Mouse (Mus musculus) monocyte, adult 2 months (primary cell): ENCODE data around the gene Dhx57.
"Not testable (repeated sequence)": the region's sequence is repeated elsewhere in the genome, so short reads cannot be mapped to it uniquely, and the experiment has no call there.

Experiments used
- DNase-seq, 2 experiments: peaks; one replicate each; pipeline ENCODE4 v3.0.0; 2022; ENCODE audit warnings: low spot score in 2 of 2, low read depth in 1 of 2

The Dhx57 gene

DNA sequence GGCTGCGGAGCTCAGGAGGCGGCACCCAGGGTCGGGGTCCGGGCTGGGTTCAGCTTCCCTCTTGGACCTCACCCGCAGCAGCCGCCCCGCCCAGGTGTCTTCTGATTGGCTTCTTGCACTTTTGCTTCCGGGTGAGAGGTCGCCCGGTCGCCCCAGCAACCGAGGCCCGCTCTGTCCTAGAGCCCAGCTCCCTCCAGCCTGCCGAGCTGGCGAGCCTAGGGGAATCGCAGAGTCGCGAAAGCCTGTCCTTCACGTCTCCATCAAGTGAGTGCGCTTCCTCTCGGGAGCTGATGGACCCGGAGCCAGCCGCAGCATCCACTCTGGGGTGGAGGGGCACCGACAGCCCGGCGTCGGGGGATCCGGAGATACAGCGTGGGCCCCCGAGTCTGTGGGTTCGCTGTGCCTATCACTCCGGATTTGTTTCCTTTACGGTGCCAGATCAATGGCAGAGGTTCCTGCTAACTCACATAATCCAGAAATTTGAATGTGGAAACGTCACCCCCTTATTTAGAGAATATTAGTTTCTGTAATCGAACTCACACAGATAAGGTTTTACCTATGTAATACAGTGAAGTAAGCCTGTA, at the start of gene Dhx57, which contains the start of gene Morn2:
Dhx57 (minus strand) TSS at position 403 of the 584 bp plus-strand sequence.
Morn2 (plus strand) TSS at position 130 of the 584 bp plus-strand sequence.
- DNase-seq = peak; percentile 85 to 93

DNA sequence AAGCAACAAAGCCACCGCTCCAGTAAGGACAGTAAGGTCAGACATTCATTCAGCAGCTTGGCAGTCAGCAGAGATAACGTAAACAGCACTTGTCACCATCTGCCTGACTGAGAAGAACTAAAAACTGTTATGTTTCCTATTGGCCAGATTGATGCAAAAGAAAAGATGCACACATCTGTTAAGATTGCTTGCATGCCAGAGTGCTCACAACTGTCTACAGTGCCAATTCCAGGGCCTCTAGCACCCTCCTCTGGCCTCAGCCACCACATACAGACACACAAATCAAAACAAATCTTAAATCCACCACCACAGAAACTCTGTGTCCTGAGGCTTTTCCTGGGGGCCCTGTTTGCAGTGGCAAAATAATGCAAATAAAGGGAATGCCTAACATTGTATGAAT, 42.1 kb upstream of the Dhx57 start:
- no peak for DNase-seq

DNA sequence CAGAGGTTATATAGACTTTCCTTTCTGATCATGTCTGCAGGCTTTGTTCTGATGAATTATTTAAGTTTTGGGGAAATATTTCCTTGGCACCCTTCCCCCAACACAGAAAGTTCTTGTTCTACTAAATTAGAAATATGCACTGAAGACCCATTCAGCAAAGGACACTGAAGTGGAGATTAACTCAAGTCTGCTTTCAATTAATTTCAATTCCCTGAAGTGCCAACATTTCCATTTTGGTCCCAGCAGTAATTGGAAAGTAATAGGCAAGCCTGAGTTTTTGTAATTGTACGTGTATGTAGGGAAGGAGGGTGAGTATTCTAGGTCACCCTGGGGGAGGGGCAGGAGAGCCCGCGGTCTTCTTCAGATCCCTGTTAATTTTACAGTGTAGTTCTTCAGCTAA, 36.2 kb upstream of the Dhx57 start:
- DNase-seq = no peak

DNA sequence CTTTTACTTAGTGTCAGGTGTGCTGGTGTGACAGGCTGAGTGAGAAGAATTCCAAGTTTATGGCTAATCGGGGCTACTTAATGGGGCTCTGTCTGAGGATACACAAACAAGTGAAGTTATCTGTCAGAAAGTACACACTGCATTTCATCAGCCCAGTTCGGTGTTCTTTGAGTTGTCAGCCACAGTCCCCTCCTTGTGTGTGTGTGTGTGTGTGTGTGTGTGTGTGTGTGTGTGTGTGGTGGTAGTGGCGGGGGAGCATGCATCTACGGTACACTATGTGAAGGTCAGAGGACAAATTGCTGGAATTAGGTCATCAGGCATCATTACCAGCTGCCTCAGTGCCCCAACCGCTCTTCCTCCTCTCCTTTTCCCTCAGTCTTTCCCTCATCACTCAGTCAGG, 35.2 kb upstream of the Dhx57 start:
- no peak for DNase-seq

DNA sequence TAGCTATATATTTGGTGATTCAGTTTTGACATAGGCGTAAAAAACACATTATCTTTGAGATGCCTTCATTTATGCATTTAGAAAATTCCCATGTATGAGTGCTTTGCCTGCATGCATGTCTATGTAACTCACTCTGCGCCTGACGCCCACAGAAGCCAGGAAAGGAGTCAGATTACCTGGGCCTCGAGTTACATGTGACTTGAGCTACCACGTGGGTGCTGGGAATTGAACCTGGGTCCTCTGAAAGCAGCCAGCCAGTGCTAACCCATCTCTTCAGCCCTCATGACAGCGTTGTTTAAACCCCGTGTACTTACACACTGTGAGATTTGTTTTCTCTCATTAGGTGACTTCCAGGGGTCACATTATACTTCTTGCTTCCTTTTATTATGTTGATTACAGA, 34.2 kb upstream of the Dhx57 start:
- no peak for DNase-seq

DNA sequence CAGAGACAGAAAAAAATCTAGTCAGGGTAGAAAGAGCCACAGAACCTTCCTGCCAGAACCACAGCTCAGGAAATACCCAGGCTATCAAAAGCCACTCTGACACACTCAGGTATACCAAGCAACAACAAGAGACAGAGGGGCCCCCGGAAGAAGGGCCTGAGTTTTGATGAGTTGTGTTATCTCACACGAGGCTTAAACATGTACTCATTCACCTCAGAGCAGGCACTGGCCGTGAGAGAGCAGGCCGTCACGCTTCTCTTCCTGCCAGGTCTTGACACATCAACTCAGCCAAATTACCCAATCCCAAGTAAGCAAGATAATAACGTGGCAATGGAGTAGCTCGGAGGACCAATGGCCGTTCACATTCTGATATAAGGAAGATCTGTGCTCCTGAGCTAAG, 33.4 kb upstream of the Dhx57 start:
- no peak for DNase-seq

DNA sequence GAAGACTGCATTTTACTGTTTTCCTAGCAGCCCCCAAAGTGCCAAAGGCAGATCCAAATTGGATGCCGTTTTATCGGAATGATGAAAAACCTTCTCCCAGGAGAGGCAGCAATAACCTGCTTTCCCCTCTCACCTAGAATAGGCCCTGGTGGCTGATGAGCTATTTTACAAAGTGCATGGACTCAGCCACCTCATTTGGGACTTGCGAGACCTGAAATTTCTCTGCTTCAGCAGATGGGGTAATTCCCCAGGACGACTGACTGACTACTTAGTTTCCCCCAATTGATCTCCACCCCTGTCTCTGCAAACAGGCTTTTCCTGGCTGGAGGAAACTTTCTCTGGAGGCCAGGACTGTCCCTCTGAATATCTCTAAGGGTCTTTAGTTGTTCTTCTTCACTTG, 32.7 kb upstream of the Dhx57 start:
- DNase-seq = no peak

DNA sequence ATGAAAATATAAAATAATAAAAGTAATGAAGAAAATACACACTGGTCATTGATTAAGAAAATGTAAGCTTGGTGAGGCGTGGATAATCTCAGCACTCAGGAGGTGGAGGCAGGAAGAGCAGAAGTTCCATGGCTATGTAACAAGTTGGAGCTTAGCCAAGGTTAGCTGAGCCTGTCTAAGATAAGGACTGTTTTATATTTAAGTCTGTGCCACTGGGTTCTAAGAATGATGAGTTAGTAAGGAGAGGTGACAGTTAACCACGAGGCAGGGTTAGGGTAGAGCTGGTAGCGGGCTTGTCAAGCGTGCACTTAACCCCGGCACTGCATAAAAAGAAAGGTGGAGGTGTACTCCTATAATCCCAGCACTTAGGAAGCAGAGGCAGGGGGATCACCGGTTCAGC, 32.0 kb upstream of the Dhx57 start:
- DNase-seq = no peak

DNA sequence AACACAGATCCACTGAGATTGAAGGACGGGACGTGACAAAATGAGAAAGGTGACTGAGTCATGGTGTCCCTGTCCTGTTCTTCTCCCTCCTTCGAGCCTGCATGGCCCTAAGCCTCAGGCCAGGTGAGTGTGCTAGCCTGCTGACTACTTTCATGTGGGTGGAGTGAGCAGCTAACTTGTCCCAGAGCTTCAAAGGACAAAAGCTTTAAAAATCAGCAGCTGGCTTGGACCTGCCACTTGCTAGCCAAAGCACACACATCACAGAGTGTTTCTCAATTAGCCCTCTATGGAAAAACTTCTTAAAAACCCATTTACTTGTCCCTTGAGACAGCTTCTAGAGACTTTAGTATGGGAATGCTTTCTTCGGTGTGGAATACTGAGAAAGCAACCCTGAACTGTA, 22.1 kb upstream of the Dhx57 start:
- DNase-seq = no peak

DNA sequence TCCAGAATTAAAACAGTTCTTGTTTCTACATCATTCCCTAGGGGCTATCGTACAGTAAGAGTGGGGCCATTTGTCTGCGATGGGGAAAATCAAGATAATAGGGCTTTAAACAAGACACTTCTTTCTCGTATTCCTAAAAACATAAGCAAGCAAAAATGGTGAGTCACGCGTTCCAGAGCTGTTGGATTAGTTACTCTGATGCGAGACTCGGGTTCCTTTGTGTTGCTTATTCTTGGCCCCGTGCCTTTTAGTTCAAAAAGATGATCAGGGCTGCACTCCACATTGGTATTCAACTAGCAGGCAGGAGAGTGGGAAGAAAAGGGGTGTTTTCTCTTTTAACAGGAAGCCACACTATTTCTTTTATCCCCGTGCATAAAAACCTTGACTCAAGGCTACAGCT, 21.5 kb upstream of the Dhx57 start:
- no peak for DNase-seq

DNA sequence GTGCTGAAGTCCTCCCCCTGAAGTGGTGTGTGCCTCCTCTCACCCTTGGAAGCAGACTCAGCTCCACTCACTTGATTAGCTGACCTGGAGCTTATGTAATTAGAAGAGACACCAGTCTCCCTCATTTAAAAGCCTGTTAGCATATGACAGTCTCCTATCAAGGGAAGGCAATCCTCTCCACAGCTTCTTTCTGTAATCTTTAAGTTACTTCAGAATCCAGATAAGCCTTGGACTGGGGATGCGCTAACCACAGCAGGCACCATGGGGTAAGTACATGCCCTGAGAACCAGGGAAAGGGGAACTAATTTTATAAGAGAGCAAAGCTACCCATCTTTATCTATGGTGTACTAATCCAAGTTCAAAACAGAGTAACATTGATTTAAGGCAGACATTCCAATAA, 17.0 kb upstream of the Dhx57 start, which contains the start of gene Arhgef33:
Arhgef33 (plus strand) TSS at position 157 of the 400 bp plus-strand sequence.
- DNase-seq = no peak

DNA sequence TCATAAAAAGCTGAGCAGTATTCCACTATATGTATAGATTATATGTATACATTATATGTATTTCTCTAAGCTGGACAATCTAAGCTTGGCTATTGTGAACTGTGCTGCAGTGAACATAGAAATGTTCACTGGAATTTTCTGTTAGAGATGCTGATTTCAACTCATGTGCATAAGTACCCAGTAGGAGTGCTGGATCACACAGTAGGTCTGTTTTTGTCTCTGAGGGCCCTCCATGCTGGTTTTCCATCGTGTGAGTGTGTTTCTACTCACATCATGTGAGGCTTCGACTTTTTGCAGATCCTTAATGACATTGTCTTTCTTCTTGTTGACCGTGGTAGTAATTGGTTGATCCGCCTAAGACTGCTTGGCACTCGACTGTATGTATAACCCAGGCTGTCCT, 8.6 kb upstream of the Dhx57 start:
- DNase-seq = no peak

DNA sequence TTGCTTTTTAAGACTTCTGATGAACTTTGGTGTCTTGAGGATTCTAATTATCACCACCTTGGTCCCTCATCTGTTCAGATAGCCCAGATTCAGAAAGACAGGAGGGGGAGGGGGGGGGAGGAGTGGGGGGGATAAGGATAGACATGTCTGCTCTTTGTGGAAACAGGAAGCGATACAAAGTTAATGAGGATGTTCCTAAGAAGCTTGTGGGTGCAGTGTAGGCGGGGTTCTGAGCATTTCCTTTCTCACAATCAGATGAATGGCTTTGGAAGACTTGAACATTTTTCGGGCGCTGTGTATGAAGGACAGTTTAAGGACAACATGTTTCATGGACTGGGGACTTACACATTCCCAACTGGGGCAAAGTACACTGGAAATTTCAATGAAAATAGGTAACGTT, 5.0 kb upstream of the Dhx57 start:
- no peak for DNase-seq

DNA sequence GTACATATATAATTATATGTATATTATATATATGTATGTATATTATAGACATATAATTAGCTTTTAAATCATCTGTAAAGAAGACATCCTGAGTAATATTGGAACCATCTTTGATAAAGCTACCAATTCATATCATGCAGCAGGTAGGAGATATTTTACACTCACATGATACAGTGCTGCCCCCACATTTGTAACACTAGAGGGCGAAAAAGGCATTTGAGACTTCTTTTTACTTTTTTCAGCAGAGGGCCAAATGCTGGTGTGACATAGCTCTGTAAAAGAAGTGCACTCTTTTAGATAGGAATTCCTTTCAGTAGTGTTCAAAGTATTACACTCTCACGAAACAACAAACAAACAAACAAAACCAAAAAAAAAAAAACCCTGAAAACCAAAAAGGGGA, 872 bp upstream of the Dhx57 start:
- no peak for DNase-seq

DNA sequence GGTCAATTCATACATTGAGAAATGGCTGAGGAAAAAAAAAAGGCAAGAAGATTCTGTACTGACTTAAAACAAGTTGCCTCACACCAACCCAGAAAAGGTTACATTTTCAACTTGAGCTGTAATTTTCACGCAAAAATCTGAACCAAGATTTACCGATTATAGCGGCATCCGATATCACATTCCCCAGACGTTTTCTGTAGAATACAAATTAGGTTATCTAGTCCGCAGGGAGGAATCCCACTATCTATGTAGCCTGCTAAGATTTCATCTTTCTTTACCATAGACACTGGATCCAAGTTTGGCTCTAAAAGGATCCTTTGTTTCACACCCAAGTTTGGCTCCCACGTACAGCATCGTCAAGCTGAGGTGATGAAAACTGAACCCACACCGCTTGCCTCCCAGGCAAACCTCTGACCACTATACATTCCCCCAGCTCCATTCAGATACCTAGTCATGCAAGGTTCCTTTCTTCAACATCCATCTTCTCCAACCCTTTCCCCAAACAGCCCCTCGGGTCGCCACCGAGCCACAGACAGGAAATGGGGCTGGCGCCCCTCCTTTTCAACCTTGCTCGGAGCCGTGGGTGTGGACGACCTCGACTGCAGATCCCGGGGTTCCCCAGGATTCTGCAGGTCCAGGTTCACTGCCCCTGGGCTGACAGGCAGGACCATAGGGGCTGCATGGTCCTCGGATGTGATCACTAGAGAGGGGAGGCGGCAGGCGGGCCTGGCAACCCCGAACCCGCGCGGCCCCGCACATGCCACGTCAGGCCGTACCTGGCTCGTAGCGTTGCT, 799 bp downstream of the Dhx57 start:
- DNase-seq = no peak

DNA sequence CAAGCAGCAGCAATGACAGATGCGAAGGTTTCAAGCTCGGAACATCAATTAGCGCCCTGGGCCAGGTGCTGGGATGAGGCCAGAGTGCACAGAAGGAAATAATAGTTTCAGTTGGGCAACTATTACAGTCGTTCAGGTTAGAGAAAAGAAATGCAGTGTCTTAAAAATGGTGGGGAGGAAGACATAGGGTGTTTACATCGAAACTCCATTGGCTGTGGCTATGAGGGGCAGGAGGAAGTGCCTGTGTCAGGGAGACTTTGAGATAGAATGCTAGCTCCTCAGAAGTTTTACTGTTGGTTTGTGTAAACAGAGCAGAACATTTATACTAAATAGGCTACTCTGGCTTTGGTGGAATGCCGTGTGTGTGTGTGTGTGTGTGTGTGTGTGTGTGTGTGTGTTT, 2.3 kb downstream of the Dhx57 start:
- no peak for DNase-seq

DNA sequence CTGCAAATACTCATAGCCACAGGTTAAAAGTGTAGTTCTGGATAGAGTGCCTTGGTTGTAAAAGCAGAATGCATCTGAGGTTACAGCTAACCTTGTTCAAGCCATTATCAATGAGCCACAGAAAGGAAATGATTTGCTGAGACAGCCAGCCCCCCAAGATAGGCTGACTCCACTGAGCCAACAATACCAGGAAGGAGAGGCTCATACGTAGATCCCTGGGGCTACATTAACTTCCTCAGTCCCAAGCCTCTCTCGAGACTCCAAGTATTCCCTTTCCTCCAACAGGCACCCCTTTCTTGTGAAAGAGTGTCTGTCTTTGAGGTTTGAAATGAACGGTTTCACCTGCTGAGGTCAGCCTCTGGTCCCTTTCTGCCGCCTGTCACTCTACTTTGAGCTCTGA, 5.8 kb downstream of the Dhx57 start:
- no peak for DNase-seq

DNA sequence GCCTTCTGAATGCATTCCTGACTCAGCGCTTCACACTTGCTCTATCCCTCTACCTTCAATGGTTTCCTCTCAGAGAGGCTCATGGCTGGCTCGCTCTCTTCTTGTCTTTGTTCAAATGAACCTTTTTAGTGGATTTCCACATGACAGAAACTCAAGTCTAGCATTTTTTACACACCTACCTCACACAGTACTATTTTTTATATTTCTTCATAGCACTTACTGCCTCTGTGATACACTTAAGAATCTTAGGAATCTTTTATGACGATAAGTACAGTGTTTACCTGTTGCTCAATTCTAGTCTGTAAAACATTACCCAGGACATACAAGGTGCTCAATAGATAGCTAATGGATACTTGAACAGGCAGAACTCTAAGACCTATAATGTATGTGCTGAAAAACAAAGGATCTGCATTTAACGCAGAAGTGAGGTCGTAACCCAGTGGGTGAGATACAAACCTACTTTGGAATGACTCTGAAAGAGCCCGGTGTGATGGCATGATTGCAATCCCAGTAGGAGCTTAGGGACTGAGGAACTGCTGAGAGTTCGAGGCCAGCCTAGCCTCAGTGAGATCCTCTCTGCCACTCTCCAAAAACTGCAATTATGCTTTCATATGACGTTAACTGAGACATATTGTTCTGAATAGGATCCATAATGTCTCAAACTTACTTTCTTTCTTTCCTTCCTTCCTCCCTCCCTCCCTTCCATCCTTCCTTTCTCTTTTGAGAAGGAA, 10.8 kb downstream of the Dhx57 start:
- no peak for DNase-seq

DNA sequence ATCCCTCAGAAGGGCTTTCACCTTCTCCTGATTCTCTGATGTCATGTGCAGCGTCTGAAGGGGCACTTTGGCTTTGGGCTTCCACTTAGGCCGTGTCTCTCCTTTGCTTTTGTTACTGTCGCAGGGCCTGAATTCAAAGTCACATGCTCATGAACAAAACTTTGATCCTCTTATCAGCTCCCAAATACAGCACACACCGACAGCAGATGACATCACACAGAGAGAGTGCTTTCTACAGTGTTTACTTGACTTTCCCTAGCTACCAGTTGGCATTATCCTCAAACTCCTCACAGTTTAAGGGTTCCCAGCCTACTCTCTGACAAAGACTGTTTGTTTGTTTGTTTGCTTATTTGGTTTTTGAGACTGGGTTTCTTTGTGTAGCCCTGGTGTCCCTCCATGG, 12.0 kb downstream of the Dhx57 start:
- no peak for DNase-seq

DNA sequence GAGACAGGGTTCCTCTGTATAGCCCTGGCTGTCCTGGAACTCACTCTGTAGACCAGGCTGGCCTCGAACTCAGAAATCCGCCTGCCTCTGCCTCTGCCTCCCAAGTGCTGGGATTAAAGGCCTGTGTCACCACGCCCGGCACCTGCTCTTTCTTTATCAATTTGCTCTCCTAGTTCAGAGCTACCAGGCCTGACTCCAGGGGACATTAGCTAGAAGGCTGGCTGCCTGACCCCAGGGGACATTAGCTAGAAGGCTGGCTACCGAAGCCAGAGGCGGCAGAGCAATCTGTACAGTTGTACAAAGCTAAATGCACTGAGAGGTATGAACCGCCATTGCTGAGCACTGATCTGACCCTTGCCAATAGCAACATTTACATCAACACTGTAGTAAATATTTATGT, 19.7 kb downstream of the Dhx57 start:
- DNase-seq = not testable (repeated sequence)

DNA sequence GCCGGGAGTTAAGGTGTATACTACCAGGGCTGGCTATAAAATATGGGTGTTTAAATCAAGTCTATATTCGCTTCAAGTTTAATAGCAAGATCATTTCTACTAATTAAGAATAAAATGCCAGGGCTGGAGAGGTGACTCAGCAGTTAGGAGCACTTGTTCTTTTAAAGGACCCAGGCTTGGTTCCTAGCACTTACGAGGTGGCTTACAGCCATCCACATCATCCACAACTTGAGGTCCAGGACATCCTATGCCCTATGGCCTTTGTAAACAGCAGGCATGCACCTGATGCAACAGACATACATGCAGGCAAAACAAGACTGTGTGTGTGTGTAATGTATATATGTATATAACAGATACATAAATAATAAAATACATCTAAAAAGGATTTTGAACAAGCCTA, 22.1 kb downstream of the Dhx57 start:
- DNase-seq = no peak

DNA sequence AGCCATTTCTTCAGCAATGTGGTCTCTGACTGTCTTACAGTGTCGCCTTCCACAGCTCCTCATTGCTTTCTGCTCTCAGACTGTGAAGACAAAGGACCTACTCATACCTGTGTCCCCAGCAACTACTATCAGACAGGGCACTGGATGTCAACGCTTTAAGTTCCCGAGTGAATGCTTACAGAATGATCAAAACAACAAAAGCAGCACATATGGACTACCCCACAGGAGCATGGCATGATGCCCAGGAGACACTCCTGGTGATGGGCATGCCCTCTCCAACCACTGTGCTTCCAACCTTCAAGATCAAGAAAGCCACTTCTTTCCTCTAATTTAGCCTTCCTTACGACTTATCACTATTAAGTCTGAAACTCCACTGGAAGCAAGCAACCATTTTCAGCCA, 23.2 kb downstream of the Dhx57 start:
- no peak for DNase-seq
